Mouse (Mus musculus): ENCODE results near the gene Timd4.

The Timd4 gene

DNA sequence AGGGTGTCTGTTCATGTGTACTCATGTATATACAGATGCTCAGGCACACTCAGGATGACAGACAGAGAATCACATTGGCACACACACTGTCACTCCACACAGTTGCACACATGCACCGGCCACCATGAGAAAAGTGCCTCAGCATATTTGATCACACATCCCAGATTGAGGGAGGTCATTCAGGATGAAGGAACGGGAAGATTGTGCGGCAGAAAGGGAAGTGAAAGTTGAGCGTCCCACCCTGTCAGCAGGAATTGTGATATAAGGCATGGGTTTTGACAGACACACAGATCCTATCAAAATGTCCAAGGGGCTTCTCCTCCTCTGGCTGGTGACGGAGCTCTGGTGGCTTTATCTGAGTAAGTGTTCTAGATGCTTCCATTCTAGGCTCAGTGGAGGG is at the start of gene Timd4:
TSS of gene Timd4 (plus strand) at position 290 of the 400 bp plus-strand sequence.
- no peak for DNase-seq (ENCODE audit: inconsistent ontology term)

DNA sequence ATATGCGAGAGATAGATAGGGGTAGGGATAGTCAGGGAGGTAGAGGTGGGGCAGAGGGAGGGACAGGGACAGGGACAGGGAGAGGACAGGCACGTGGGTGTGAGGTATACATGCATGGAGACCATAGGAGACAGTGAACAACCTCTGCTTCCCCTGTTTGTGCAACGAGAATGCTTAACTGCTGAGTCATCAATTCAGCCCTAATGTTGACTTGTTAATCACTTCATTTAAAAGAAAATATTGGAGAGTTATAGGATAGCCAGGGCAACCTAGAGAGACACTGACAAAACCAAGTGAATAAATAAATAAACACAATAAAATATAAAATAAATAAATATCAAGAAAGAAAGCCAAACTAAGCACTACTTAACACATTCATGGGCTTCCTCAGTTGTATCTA is 33.7 kb upstream of the Timd4 start:
- no peak for DNase-seq (ENCODE audit: inconsistent ontology term)

GRCm38 (mm10) chr11:46779811-46780210 is 30.8 kb upstream of the Timd4 start:
- no peak for DNase-seq (ENCODE audit: inconsistent ontology term)

DNA sequence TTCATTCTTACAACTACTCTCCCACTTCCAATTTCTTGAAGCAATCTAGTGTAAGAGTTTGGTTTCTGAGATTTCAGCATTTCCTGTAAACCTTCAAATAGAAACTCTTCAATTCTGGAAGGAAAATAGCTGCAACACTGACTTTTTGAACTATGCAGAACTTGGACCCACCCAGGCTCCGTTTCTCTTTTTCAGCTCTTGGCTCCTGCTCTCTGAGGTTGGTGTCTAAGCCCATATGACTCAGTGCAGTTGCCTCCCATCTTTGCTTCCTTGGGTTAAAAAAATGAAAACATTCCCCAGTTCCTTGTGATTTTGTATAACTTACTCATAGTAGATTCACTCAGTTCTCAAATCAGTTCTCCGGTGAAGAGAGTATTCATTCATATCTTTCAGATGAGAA is 6.2 kb upstream of the Timd4 start:
- no peak for DNase-seq (ENCODE audit: inconsistent ontology term)

DNA sequence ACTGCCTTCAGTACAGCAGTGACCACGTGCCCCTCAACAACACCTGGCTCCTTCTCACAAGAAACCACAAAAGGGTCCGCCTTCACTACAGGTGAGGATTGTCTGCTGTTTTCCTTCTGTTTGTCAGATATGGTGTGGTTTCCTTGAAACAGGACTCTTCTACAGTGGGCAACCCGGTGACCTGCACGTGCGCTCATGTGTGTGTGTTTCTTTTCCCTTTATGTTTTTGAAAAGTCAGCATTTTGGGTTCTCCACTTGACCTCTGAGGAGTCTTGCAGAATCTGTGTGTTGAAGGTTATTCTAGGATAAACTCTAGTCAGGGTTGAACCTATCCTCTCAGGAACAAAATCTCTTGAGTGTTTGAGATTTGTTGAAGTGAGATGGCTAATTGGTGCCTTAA is 7.1 kb downstream of the Timd4 start:
- DNase-seq (ENCODE audit: inconsistent ontology term) = no peak

GRCm38 (mm10) chr11:46819930-46820329 is 9.3 kb downstream of the Timd4 start:
- peak; percentile 8 for DNase-seq (ENCODE audit: inconsistent ontology term)

GRCm38 (mm10) chr11:46830348-46830747 is 19.7 kb downstream of the Timd4 start:
- DNase-seq (ENCODE audit: inconsistent ontology term) = no peak

DNA sequence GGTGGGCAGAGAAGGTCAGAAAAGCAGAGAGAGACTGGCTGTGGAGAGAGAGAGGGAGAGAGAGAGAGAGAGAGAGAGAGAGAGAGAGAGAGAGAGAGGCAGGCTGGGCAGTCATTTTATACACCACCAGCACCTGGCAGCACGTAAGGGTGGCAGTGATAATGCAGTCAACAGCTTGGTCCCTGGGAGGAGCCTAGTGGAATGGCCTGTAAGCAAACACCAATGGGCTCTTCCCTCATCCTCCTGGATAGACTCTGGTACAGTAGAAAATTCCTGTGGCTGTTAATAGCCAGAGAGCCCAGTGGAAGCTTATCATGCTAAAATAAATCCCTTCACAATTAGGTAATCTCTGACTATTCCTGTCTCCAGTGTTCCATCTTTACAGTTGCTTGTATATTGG is 24.5 kb downstream of the Timd4 start:
- no peak for DNase-seq (ENCODE audit: inconsistent ontology term)

DNA sequence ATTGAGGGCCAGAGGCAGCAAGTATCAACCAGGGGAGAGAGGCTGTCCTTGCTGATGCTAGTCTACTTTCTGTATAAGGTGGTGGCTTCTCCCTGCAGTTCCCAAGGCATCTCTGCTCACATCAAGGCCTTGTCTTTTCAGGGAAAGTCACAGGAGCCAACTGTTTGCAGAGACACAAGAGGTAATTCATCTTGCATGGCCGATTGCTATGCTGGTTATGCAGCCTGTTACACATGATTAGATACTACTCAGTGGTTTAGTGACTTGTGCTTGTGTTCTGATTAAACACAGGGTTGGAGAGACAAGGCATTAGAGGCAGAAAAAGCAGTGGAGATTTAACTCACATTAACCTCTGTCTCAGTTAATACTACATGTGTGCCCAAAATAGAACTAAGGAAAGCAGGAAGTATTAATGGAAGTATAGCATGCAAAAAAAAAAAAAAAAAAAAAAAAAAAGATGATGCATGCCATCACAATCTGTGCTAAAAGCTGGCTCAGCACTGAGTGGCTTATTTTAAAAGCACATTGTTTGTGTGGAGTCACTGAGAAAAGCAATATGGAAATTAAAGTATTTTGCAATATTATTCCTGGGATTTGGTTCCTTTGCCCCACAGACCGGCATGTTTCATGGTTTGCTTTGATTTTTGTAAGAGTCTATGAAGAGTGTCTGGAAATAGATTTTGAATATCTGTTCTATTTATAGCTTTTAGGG is 31.6 kb downstream of the Timd4 start:
- DNase-seq (ENCODE audit: inconsistent ontology term) = peak; percentile 74

DNA sequence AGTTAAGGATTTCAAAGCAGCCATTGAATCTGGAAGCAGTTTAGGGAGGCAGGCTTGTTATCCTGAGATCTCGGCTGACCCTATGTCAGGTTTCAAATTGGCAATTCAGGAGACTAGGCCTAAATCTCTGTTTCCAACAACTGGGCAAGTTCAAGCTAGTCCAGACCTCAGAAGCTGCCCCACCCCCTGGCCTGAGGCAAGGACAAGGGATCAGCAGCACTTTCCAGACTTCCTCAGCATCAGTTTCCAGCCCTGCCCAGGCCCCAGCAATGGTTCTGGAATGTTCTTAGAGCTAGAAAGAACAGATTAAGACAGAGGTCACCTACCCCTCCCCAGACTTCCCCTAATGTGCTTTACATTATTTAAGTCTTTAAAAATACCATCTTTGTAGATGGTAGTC is 36.1 kb downstream of the Timd4 start:
- no peak for DNase-seq (ENCODE audit: inconsistent ontology term)

- no peak for DNase-seq (ENCODE audit: inconsistent ontology term)
Observed at GRCm38 (mm10) chr11:46847827-46848220, 37.2 kb downstream of the Timd4 start.

GRCm38 (mm10) chr11:46848221-46848971 is 37.8 kb downstream of the Timd4 start:
- peak; percentile 5 for DNase-seq (ENCODE audit: inconsistent ontology term)

GRCm38 (mm10) chr11:46864809-46865208 is 54.2 kb downstream of the Timd4 start:
- DNase-seq (ENCODE audit: inconsistent ontology term) = no peak

DNA sequence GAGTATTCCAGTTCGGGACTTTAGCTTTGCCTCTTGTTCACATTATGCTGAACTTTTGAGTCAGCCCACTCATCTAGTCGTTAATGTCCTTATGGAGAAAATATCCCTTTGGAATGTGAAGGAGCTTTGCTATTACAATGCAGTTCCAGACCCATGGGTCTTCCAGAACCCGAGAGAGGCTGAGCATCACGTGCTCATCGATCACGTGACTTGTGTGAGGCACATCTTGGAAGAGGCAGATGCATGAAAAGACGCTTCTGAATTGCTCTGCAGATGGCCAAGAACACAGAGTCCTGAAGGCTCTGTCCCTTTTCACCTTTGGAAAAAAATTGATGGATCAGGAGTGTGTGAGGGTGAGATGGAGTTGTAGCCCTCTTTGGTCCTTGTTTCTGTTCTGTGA is 58.0 kb downstream of the Timd4 start:
- DNase-seq (ENCODE audit: inconsistent ontology term) = no peak

DNA sequence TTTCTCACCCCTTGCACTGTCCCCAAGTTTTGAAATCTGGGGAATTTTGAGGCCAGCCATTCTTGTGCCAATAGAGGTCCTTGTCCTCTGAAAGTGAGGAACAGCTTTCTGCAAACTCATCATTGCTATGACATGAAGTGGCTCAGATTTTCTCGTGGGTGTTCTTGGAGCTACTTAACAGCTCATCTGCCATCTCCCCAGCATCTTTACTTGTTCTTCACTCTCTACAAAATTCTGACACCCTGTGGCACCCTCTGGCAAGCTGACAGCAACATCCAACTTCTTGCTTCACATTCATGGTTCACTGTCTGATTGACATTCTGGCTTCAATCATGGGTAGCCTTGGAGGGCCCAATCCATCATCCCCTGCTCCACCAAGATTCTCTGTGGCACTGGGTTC is 65.2 kb downstream of the Timd4 start:
- DNase-seq (ENCODE audit: inconsistent ontology term) = no peak

GRCm38 (mm10) chr11:46882456-46882855 is 71.9 kb downstream of the Timd4 start:
- no peak for DNase-seq (ENCODE audit: inconsistent ontology term)

DNA sequence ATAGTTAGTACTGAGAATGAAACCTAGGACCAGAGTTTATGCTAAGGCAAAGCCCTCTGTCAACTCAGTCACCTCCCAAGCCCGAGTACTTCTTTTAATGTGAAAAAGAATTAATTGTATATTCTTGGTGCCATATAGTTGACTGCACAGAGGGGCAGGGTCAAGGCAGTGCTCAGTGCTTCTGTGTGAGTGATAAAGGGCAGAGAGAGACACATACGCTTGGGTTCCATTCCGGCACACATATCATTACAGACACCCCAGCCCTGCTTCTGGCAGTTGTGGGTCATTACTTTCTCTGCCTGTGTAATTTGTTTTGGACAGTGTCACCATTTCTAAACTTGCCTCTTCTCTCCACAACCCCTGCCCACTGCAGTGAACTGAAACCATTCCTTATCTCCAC is 78.5 kb downstream of the Timd4 start:
- no peak for DNase-seq (ENCODE audit: inconsistent ontology term)

Measured in Muller cell, postnatal 12 days (primary cell).